Mouse (Mus musculus): Measurements from ENCODE around the gene Hmg20a. TPM values are rescaled to one million over a fixed set of nuclear protein-coding genes. Genes with fewer than 3 reads are reported as not detected.
A peak's percentile ranks its signal among the peaks of the same experiment; 100 is the strongest.

The Hmg20a gene
- total RNA-seq (2021) = 10 to 100 TPM; 62.8 to 64.4 TPM
- long read RNA-seq, experiment 1, transcript Hmg20a-201 (10 exons, 3,778 nt) = major isoform, 22 of 46 reads
- long read RNA-seq, experiment 1, partial matches to known transcripts = 16 of 46 reads
- long read RNA-seq, experiment 1, other reads (novel, unspliced or antisense) = 3 of 46 reads
- long read RNA-seq, experiment 2, transcript Hmg20a-201 (10 exons, 3,778 nt) = major isoform, 18 of 54 reads
- long read RNA-seq, experiment 2, partial matches to known transcripts = 24 of 54 reads
- long read RNA-seq, experiment 2, other reads (novel, unspliced or antisense) = 10 of 54 reads

DNA sequence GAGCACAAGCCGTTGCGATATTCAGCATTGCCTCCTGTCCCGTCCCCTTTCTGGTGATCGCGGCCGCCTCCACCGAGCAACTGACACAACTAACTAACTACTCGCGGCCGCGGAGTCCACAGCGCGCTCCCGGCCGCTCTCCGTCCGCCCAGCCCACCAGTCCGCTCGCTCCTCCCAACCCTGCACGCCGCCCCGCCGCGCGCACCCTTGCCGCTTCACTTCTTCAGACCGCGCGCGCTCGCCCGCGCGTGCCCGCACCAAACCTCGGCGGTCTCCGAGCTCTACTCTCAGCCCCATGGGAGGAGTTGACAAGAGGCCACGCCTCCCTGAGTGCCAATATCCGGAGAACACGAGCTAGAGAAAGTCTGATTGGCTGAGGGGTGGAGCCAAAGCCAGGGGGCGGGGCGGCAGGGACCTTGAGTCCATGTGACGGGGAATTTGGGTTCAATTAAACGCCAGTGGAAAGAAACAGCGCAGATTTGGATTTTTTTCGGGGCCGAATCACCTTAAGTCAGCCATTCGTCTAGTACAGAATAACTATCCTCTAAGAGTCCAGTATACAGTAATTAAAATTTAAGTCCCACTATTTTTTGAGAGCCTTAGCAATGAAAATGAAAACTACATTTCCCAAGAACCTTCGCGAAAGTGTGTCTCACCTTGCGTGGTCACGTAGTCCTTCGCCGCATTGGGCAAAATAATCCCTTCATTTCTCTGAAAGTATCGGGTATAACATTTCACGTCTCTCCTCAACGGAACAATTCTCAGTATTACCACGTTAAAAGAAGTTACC is at the start of gene Hmg20a, which contains the start of gene Peak1:
Gene Hmg20a, plus strand, starts transcription at position 662 of the 790 bp plus-strand sequence.
Gene Peak1, minus strand, starts transcription at position 120 of the 790 bp plus-strand sequence.
- peak; percentile 100 for DNase-seq (ENCODE audit: low spot score in 2 of 2)

- DNase-seq (ENCODE audit: low spot score in 2 of 2) = no peak
These were observed 49.6 kb upstream of the Hmg20a start for GRCm38 (mm10) chr9:56368814-56369213.

GRCm38 (mm10) chr9:56370710-56371109 is 47.7 kb upstream of the Hmg20a start:
- no peak for DNase-seq (ENCODE audit: low spot score in 2 of 2)

DNA sequence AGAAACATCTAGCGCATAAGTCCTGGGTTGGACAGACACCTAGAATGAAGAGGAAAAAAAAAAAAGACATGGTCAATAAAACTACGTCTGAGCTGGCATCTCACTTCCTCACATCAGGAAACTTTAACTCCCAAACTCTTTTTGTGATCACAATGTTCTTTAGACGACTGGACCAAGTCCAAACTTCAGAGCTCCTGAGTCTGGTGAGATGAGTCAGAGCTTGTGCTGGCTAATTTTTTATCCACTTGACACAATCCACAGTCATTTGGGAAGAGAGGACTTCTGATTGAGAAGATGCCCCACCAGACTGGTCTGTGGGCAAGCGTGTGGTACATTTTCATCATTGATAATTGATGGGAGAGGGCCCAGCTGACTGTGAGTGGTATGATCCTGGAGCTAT is 44.0 kb upstream of the Hmg20a start:
- DNase-seq (ENCODE audit: low spot score in 2 of 2) = no peak

GRCm38 (mm10) chr9:56382786-56383185 is 35.6 kb upstream of the Hmg20a start:
- peak in 1 of 2 experiments; percentile 34 for DNase-seq (ENCODE audit: low spot score in 2 of 2)

DNA sequence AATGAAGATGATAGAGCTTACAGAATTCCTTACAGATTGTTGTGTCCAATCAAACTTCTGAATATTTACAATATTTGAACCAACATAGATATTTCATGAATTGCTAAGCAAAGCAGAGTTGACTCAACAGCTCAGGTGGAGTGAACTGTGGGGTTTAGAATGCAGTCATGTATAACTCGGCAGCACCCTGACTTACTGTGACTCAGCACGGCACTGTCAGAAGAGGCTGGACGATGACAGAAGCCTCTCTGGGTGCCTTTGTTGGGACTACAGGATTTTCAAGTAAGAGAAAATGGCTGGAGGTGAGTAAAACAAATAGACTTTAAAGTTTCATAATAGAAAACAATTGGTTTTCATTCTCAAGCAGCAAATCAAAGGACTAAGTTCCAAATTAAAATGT is 25.6 kb upstream of the Hmg20a start:
- DNase-seq (ENCODE audit: low spot score in 2 of 2) = no peak

- no peak for DNase-seq (ENCODE audit: low spot score in 2 of 2)
These were observed 22.1 kb upstream of the Hmg20a start for GRCm38 (mm10) chr9:56396306-56396705.

DNA sequence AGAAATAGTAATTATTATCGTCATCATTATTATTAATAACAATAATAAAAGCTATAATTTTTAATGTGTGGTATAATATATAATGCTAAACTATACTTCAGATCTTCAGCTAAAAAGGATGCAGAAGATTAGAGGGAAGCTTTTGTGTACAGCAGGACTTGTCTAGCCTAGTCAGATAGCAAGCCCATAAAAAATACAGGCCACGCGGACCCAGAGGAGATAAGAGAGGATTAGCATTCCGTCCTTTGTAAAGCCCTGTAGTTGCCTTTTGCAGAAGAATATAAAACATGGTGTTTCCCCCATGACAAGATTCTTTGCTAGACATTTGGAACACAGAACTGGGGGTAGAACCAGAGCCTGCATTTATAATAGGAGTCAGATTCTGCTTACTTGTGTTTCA is 13.8 kb upstream of the Hmg20a start:
- DNase-seq (ENCODE audit: low spot score in 2 of 2) = no peak

DNA sequence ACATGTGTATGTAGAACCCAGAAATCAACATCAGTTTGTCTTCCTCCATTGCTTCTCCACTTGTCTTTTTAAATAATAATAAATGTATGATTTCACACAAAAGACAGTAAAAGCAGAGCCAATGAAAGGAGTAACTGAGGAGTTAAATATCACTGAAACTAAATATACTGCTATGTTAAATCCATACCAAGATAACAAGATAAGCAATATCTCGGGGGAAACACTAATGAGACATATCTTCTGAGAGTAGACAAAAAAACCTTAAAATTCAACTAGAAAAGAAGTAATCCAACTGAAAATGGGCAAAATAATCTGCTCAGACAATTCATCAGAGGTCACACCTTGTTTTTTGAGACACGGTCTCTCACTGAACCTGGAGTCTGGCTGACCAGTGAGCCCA is 8.5 kb upstream of the Hmg20a start:
- no peak for DNase-seq (ENCODE audit: low spot score in 2 of 2)

GRCm38 (mm10) chr9:56412716-56413115 is 5.7 kb upstream of the Hmg20a start:
- no peak for DNase-seq (ENCODE audit: low spot score in 2 of 2)

DNA sequence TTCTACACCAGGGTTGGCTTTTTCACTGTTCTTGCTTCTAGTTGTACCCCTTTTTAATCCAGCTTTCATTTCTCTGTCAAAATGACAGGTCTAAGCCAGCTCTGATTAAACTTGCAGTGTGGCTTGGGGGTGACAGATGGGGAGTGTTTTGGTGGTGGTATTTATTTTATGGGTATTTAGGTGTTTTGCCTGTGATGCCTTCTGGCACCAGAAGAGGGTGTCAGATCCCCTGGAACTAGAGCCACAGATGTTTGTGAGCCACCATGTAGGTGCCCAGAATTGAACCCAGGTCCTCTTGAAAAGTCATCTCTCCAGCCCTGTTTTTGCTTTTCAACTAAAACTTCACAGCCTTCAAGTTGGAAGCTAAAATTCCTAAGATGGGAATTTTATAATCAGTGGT is 4.1 kb upstream of the Hmg20a start:
- DNase-seq (ENCODE audit: low spot score in 2 of 2) = no peak

DNA sequence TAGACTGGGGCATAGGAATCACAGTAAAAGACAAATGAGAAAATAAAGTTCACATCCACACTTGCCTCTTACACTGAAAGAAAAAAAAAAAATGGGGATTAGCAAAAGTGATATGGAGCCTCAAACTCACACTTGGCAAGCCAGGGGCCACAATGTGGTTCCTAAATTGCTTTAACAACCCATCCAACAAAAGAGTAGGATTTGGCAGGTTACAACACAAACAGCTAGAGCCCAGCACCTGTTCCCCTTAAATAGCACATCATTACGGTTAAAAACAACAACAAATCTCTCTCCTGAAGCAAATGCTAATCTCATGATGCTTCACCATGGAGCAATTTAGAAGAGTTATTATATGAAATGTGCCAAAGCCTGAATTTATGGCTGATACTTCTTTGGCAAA is 3.0 kb upstream of the Hmg20a start:
- no peak for DNase-seq (ENCODE audit: low spot score in 2 of 2)

DNA sequence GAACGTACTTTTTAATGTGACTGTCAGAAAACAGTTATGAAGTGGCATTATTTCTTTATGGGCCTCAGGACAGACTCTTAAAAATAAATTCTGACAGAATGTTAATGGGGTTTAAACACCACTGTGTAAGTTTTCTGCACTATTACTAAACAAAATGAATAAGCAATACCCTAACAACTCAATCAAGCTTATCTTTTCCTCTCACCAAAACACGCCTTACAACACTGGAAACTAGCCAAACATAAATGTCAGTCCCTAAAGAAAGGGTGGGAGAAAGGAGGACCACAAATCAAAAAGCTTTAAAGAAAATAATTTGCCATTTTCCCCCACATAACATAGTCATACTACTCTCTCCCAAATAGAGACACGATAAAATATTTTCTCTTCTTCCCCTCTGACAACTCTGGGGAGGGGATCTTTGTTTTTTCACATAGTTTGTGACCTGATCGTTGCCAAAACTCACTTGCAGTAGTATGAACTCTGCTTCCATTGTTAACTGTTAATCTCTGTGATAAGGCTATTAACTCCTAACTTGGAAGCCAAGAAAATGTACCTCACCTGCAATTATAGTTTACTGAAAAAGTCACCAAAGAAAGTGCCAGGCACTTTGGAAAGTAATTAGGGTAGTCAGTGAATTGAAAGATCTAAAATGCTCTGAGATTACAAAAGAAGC is 2.3 kb upstream of the Hmg20a start:
- DNase-seq (ENCODE audit: low spot score in 2 of 2) = no peak

DNA sequence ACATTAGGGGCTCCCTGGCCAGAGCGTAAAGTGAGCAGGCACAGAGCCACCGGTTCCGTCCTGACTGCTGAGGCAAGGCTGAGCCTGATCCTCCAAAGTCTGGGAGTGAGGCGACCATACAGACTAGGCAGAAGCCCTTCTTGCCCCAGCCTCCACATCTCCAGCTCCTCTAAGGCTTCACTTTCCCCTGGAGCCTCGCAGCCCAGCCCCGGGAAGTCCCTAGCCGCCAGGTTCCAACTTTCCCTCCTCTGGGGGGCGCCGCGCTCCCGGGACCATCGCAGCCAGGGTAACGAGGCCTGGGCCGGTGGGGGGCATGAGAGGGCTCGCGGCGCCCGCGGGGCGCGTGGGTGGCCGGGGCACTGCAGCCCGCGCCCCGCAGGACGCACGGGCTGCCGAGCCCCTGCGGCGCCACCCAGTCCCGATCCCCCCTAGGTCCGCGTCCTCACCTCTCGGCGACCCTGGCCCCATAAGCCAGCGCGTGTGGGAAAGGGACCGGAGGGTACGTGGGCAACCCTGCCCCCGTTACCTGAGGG is 928 bp upstream of the Hmg20a start:
- peak; percentile 75 to 85 for DNase-seq (ENCODE audit: low spot score in 2 of 2)

GRCm38 (mm10) chr9:56418738-56419239 is 380 bp downstream of the Hmg20a start:
- peak; percentile 80 to 89 for DNase-seq (ENCODE audit: low spot score in 2 of 2)

DNA sequence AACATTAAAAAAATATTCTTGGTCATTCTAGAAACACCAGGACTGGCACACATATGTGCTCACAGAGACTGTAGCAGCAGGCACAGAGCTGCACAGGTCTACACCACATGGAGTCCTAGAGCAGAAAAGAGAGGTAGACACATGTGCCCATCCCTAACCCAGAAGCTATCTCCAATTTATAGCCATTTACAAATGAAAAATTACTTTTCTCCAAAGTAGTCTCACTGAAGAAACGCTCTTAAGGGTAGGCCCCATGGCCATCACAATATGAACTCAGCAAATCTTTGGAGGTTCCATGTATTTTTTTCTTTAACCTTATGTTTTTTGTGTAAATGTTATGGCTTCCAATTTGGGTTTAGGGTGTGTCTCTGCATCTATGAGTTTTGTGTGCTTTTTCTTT is 1.8 kb downstream of the Hmg20a start:
- DNase-seq (ENCODE audit: low spot score in 2 of 2) = no peak

DNA sequence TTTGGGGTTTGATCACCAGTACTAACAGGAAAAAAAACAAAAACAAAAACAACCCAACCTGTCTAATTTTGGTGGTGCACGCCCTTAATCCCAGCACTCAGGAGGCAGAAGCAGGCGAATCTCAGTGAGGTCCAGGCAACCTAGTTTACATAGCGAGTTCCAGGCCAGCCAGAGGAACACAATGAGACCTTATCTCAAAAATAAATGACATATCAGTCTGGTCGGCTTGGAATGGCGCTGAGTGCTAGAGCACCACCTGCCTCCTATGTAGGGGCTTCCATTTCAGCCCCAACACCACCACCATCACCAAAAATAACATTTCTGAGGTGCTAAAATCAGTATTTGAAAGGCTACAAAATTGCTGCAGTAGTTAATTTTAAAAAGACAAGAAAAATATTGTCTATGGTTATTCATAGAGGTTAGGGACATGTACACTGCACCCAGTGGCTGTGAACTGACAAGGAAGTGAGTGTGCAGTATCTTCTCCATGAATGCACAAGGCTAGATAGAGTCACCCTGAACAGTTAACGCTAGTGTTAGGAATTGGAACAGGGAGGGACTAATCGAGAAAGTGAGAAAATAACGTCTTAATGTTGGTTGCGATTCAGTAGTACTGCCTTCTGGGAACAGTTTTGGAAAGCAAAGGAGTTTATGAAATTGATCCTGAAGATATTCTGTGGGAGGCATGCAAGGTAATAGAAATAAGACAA is 2.6 kb downstream of the Hmg20a start:
- no peak for DNase-seq (ENCODE audit: low spot score in 2 of 2)

- DNase-seq (ENCODE audit: low spot score in 2 of 2) = no peak
These were observed 3.6 kb downstream of the Hmg20a start for GRCm38 (mm10) chr9:56421991-56422390.

DNA sequence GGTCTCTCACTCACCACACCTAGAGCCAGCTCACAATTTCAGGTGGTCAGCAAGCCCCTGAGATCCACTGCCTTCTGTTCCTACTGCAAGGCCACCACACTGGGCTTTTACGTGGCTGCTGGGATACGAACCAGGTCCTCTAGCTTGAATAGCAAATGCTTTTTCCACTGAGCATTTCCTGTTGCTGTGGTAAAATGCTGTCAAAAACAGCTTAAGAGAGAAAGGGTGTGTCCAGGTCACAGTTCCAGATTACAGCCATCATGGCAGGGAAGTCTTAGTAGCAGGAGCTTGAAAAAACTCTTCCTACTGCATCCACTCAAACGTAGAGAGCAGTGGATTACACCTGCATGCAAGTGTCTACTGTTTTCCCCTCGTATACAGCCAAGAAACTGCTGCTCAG is 6.5 kb downstream of the Hmg20a start:
- no peak for DNase-seq (ENCODE audit: low spot score in 2 of 2)

GRCm38 (mm10) chr9:56435821-56436526 is 17.6 kb downstream of the Hmg20a start:
- peak; percentile 23 to 48 for DNase-seq (ENCODE audit: low spot score in 2 of 2)
